Mouse (Mus musculus) ES-Bruce4 (cell line): ENCODE data around the gene 4933409G03Rik. TPM values are rescaled to one million over a fixed set of nuclear protein-coding genes. Genes with fewer than 3 reads are reported as not detected.
"Not testable (repeated sequence)": the region's sequence is repeated elsewhere in the genome, so short reads cannot be mapped to it uniquely, and the experiment has no call there.

Source experiments
- H3K27ac ChIP-seq: 2 replicates; pipeline ENCODE4 v1.5.1; 2012; ENCODE audit warnings: low read length, inconsistent platforms; ENCODE audit not compliant: insufficient read depth
- H3K27me3 ChIP-seq: 2 replicates; pipeline ENCODE4 v1.6.1; 2012; ENCODE audit warnings: mild to moderate bottlenecking, low read length, inconsistent platforms; ENCODE audit not compliant: control insufficient read depth, poor library complexity, insufficient read depth, severe bottlenecking
- H3K36me3 ChIP-seq: 2 replicates; pipeline ENCODE4 v1.6.1; 2012; ENCODE audit warnings: inconsistent platforms, mild to moderate bottlenecking, low read length, moderate library complexity; ENCODE audit not compliant: control insufficient read depth, poor library complexity, insufficient read depth, severe bottlenecking
- H3K4me1 ChIP-seq: one replicate; pipeline ENCODE4 v1.8.1; 2011; ENCODE audit warnings: low read length; ENCODE audit not compliant: control insufficient read depth, insufficient read depth
- H3K4me3 ChIP-seq: 2 replicates; pipeline ENCODE4 v1.5.1; 2011; ENCODE audit warnings: low read depth, mild to moderate bottlenecking, low read length
- H3K9ac ChIP-seq: 2 replicates; pipeline ENCODE4 v1.6.1; 2012; ENCODE audit warnings: low read depth, mild to moderate bottlenecking, inconsistent platforms; ENCODE audit not compliant: poor library complexity, severe bottlenecking
- H3K9me3 ChIP-seq: replicated peaks from 2 replicates; pipeline ENCODE4 v1.6.1; 2012; ENCODE audit warnings: mild to moderate bottlenecking, low read length, inconsistent platforms; ENCODE audit not compliant: control insufficient read depth, poor library complexity, insufficient read depth, severe bottlenecking
- CTCF ChIP-seq: IDR thresholded peaks from one replicate; pipeline ENCODE4 v1.8.1; 2011; ENCODE audit warnings: low read depth, low read length
- EP300 ChIP-seq: IDR thresholded peaks from 2 replicates; pipeline ENCODE4 v1.6.1; 2011; ENCODE audit warnings: low read depth, low read length; ENCODE audit not compliant: insufficient read depth
- POLR2A ChIP-seq: IDR thresholded peaks from one replicate; pipeline ENCODE4 v1.8.1; 2011; ENCODE audit warnings: low read length; ENCODE audit not compliant: insufficient read depth
- polyA plus RNA-seq: library from polyadenylated mRNA; stranded (reverse); fragments of >200 nt; gene quantifications from 2 replicates; pipeline ENCODE4 v1.2.4, GENCODE M21; 2011; ENCODE audit warnings: low read depth; ENCODE audit not compliant: missing spikeins, insufficient read depth, insufficient read length

The 4933409G03Rik gene
- polyA plus RNA-seq, 1 experiment: not detected

DNA sequence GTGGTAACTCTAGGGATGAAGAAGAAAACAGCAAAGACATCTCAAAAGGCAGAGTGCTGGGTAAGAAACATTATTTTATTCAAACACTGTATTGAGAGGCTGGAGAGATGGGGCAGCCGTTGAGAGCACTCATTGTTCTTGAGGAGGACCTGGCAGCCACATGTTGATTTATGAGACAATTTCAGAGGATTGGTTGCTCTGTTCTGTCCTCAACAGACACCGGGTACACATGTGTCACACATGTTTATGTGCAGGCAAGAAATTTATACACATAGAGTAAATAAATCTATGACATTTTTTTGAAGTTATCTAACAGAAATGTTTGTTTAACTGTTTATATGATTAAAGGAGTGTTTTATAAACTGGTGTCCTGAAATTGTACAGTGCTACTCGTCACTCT, 10.6 kb downstream of the 4933409G03Rik start:
- Histone ChIP-seq H3K27me3 (no peaks in the 10 kb centered on the region), H3K4me1 (no peaks in the 10 kb centered on the region), H3K36me3 (no peaks in the 10 kb centered on the region), H3K9ac (no peak overlapping the region), H3K9me3 (no peaks in the 10 kb centered on the region), H3K4me3 (no peak overlapping the region), H3K27ac (no peak overlapping the region)
- TF ChIP-seq EP300: no peak
- no peak for TF ChIP-seq CTCF
- TF ChIP-seq POLR2A: no peak

DNA sequence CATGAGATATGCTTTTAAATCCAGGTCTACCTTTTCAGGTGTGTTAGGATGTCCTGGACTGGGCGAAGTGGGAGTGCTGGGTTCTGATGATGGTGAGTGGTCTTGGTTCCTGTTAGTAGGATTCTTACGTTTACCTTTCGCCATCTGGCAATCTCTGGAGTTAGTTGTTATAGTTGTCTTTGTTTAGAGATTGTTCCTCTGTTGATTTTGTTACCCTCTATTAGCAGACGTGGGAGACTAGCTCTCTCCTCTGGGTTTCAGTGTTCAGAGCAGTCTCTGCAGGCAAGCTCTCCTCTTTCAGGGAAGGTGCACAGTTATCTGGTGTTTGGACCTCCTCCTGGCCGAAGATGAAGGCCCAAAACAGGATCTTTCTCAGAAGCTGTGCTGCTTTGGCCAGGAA, 74.0 kb downstream of the 4933409G03Rik start, which contains the start of gene 4932414N04Rik:
Gene 4932414N04Rik, plus strand, starts transcription at position 301 of the 400 bp plus-strand sequence.
- not testable (repeated sequence) for H3K4me1 ChIP-seq, H3K4me3 ChIP-seq, H3K9ac ChIP-seq, H3K9me3 ChIP-seq, H3K27ac ChIP-seq, H3K27me3 ChIP-seq, H3K36me3 ChIP-seq

Other genes with a start within 250 kb of the 4933409G03Rik start
- 6.5 and 7.6 TPM in 2 replicates for gene Stk39, start 110.1 kb upstream of the 4933409G03Rik start, polyA plus RNA-seq
- not detected in 2 replicates for gene 4932414N04Rik, start 74.1 kb downstream of the 4933409G03Rik start, polyA plus RNA-seq